Mouse (Mus musculus) brown adipose tissue, adult 24 weeks (tissue): ENCODE results near the gene Tmem265. TPM values are rescaled to one million over a fixed set of nuclear protein-coding genes. Genes with fewer than 3 reads are reported as not detected.

ENCODE experiments used
- H3K27ac ChIP-seq: fragments of 200-500 bp; replicated peaks from 2 replicates; pipeline ENCODE4 v1.5.1; 2012; ENCODE audit warnings: low read depth, mild to moderate bottlenecking, low read length
- H3K4me1 ChIP-seq: fragments of 200-500 bp; 2 replicates; pipeline ENCODE4 v1.6.1; 2012; ENCODE audit warnings: low read length, mixed read lengths; ENCODE audit not compliant: control insufficient read depth, insufficient read depth, insufficient read length
- H3K4me3 ChIP-seq: fragments of 200-500 bp; 2 replicates; pipeline ENCODE4 v1.5.1; 2012; ENCODE audit warnings: low read depth, mild to moderate bottlenecking, low read length, moderate library complexity; ENCODE audit not compliant: insufficient read depth
- polyA plus RNA-seq: library from polyadenylated mRNA; stranded (reverse); fragments of >200 nt; gene quantifications from 2 replicates; pipeline ENCODE4 v1.2.4, GENCODE M21; 2012; ENCODE audit not compliant: missing spikeins, insufficient read depth, insufficient read length

Tmem265 gene
- polyA plus RNA-seq, 1 experiment = not detected

DNA sequence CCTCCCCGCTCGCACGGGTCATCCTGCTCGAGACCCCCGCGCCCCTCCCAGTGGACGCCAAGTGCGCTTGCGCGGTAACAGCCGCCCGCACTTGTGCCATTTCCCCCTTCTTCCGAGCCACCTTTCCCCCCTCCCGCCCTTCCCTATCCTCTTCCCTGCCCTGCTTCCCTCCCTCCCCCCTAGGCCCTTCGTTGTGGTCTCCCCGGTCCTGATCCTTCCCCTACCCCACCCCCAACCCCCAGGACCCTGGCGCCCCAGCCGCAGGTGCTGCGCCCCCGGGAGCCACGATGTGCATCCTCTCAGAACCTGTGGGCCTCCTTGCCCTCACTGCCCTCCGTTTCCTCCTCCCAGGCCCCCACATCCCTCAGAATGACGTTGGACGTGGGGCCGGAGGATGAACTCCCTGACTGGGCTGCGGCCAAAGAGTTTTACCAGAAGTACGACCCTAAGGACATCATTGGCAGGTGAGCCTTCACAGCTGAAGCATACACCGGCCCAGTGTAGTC is 12.4 kb downstream of the Tmem265 start:
- Histone ChIP-seq H3K4me3 (peak overlapping the region; percentile 57), H3K27ac (no peak overlapping the region), H3K4me1 (peaks cover 2% of the 10 kb centered on the region; the same call in 1 of the 2 replicates)

DNA sequence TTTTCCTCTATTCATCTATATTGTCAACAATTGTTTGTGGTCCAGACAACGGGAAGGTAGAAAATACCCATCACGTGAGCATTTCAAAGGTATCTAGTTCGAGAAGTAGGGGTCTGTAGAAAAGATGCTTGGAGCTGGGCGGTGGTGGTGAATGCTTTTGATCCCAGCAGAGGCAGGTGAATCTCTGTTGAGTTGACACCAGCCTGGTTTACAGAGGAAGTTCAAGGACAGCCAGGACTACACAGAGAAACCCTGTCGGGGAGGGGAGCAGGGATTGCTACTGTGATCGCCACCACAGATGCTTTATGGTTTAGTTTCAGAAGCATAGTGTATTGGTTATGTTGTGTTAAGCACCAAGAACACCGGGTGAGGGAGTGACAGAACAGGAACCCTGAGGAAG is 12.9 kb downstream of the Tmem265 start:
- peak overlapping the region; percentile 57 for H3K4me3 ChIP-seq
- peaks cover 2% of the 10 kb centered on the region; the same call in 1 of the 2 replicates for H3K4me1 ChIP-seq
- H3K27ac ChIP-seq = no peak overlapping the region

DNA sequence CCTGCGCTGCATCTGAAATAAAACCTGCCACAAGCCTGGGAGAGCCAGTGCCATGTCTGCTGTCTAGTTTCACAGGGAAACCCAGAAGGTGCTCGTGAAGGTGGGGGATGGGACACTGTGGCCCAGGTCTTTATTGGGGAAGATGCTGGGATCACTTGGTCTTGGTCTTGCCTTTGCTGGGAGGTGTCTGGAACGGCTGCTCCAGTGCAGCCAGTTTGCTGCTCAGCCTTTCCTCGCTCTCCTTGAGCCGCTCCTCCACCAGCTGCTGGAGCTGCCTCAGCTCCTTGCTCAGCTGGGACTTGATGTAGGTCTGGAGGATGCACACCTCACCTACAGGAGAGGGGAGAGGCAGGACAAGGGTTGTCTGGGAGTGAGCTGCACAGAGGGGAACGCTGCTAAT is 22.1 kb downstream of the Tmem265 start:
- Histone ChIP-seq H3K4me1 (no peaks in the 10 kb centered on the region), H3K4me3 (no peak overlapping the region), H3K27ac (no peak overlapping the region)

DNA sequence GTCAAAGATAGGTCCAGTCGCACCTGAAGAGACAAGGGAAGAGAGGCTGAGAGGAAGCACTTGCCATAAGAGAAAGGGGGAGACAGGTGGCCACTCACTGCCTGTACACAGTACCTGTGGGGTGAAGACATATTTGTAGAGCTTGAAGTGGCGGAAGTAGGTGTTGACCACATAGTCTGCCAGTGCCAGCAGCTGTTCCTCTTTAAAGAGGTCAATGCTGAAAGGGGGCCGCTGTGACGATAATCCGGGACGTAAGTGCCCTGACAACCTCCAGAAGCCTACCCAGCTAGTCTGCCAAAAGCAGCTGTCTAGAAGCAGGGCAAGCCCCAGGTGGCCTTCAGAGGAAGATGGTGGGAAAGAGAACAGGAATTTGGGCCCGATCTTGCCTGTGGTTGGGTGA is 23.8 kb downstream of the Tmem265 start:
- no peak overlapping the region for H3K27ac ChIP-seq
- H3K4me1 ChIP-seq = peaks cover 7% of the 10 kb centered on the region; the same call in 1 of the 2 replicates
- H3K4me3 ChIP-seq = no peak overlapping the region

DNA sequence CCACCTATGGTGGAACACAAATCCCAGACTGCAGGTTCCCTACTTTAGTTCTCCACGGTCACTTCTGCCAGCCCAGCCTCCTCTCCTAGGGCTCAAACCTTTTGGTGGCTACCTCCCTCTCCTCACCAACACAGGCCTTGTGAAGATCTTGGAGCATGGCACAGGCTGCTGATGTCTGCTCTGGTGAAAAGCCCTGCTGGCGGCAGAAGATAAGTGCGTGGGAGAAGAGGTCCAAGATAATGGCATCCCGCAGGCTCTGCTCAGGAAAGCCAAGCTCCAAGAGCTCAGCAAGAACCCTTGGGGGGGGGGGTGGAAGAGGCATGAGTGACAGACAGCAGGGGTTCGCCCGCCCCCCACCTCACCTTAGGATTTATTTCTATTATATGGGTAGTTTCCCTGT is 25.0 kb downstream of the Tmem265 start:
- Histone ChIP-seq H3K27ac (no peak overlapping the region), H3K4me3 (no peak overlapping the region), H3K4me1 (peaks cover 7% of the 10 kb centered on the region; the same call in 1 of the 2 replicates)

DNA sequence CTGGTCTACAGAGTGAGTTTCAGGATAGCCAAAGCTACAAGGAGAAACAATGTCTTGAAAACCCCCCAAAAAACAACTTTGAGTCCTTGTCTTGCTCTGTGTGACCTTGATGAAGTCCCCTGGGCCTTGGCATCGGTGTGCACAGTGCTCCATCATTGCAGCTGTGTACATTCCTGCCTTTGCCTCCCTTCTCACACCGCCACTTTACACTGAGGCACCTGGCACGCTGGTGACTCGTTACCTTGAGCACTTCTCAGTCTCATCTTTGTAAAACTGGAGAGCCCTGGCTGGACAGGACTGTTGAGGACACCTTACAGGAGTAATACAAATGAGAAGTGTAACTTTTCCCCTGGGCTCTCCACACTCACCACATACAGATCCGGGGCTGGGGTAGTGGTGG is 26.0 kb downstream of the Tmem265 start:
- H3K27ac ChIP-seq = no peak overlapping the region
- peaks cover 7% of the 10 kb centered on the region; the same call in 1 of the 2 replicates for H3K4me1 ChIP-seq
- no peak overlapping the region for H3K4me3 ChIP-seq

DNA sequence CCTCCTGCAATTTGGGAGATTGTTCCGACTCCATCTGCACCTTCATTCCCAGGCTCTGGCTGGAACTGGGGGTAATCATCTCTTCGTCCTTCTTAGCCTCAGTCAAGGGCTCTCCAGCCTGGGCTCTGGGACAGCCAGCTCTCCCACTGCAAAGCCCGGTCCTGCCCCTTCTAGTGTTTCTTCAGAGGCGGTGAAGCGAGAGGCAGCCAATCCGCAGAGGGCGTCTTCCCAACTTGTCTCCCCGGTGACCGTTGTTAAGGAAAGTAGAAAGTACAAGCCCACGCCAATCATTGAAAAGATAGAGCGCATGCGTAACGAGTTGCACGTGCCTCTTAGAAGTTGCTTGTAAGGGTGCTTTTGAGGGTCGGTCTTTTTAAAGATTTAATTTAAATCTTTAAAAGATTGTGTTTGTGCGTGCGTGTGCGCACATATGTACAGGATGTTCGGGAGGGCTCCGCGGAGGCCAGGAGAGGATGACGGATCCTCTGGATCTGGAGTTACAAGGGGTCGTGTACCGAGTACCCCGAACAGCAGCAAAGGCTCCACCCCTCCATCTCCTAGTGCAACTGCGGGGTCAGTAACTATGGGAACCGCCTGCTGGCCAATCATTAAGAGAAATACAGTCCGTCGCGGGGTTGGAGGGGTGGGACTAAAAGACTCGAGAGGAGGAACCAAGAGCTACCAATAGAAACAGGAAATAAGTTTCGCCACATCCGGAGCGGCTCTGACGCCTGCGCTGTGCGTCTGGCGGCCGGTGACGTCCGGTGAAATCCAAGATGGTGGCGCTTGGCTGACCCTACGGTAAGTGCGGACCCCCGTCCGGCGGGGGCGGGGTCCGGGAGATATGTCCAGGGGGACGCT is 27.1 kb downstream of the Tmem265 start, which contains the start of the genes Ccdc189 and Rnf40:
Gene Ccdc189, minus strand, starts transcription at position 585 of the 861 bp plus-strand sequence.
Gene Rnf40, plus strand, starts transcription at position 757 of the 861 bp plus-strand sequence.
- H3K27ac ChIP-seq = peak within 1 kb of the TSS; percentile 65
- H3K4me1 ChIP-seq = peaks cover 7% of the 10 kb centered on the region; the same call in 1 of the 2 replicates
- H3K4me3 ChIP-seq = peak within 1 kb of the TSS; percentile 80

DNA sequence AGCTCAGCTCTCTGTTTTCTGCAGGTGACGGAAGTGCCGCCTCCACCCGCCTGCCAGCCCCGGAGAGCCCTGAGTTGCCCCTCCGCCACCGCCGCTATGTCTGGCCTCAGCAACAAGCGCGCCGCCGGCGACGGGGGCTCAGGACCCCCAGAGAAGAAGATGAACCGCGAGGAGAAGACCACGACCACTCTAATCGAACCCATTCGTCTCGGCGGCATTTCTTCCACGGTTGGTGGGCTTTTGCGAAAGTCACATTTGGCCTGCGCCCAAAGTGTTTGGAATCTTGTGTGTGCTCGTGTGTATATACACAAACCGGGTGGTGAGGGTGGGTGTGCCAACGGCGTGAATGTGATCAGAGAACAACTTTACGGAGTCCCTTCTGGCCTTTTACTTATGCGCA is 27.7 kb downstream of the Tmem265 start:
- H3K27ac ChIP-seq = peak overlapping the region; percentile 65
- H3K4me3 ChIP-seq = peak overlapping the region; percentile 80
- peaks cover 7% of the 10 kb centered on the region; the same call in 1 of the 2 replicates for H3K4me1 ChIP-seq

DNA sequence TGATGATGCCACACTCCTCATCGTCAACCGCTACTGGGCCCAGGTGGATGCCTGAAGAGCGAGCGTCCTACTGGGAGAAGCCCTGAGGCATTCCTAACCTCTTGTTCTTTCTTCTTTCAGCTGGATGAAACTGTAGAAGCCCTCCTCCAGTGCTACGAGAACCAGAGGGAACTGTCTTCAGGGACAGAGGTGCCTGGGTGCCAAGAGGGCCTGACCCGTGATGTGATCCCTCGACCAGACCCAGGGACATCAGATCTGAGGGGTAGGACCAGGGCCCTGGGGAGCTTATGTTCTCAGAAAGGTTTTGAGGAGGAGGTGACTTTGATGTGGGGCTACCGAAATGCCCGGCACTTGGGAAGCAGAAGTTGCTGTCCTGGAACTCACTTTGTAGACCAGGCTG is 28.4 kb downstream of the Tmem265 start:
- H3K4me1 ChIP-seq = peaks cover 7% of the 10 kb centered on the region; the same call in 1 of the 2 replicates
- H3K4me3 ChIP-seq = peak overlapping the region; percentile 80
- no peak overlapping the region for H3K27ac ChIP-seq

DNA sequence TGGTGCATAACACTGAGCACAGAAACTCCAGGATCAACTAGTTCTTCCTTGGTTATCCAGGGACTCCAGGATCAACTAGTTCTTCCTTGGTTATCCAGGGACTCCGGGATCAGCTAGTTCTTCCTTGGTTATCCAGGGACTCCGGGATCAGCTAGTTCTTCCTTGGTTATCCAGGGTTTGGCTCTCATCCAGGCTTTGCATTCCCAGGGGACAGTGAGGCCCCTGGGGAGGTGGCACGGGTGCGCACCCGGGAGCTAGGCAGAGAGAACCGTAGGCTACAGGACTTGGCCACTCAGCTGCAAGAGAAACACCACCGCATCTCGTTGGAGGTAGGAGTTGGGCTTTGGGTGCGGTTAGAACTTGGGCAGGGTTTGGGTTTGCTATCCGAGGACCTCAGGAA is 29.9 kb downstream of the Tmem265 start:
- peaks cover 7% of the 10 kb centered on the region; the same call in 1 of the 2 replicates for H3K4me1 ChIP-seq
- no peak overlapping the region for H3K4me3 ChIP-seq
- H3K27ac ChIP-seq = no peak overlapping the region

DNA sequence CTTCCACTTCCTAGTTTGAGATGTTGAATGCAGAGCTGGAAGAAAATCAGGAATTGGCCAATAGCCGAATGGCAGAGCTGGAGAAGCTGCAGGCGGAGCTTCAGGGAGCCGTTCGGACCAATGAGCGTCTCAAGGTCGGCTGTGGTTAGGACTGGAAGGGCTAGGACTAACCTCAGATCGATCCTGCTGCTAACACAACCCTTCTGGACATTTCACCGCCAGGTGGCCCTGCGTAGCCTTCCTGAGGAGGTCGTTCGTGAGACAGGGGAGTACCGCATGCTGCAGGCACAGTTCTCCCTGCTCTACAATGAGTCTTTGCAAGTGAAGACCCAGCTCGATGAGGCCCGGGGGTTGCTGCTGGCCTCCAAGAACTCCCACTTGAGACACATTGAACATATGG is 31.4 kb downstream of the Tmem265 start:
- Histone ChIP-seq H3K27ac (no peak overlapping the region), H3K4me3 (no peak overlapping the region), H3K4me1 (peaks cover 7% of the 10 kb centered on the region; the same call in 1 of the 2 replicates)

DNA sequence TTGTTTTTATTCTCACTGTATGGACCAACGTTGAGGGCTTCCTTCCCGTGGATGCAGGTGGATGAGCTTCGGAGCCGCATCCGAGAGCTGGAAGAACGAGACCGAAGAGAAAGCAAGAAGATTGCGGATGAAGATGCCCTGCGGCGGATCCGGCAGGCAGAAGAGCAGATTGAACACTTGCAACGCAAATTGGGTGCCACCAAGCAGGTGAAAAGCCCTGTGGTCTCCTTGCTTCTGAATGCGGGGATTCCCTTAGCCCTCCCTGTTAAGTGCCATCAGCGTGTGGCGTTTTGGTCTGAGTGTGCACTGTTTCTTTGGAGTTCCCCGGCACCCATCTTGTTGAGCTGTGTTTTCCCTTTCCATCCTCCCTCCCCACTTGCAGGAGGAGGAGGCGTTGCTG is 35.6 kb downstream of the Tmem265 start:
- H3K4me3 ChIP-seq = no peak overlapping the region
- H3K4me1 ChIP-seq = no peaks in the 10 kb centered on the region
- H3K27ac ChIP-seq = no peak overlapping the region

DNA sequence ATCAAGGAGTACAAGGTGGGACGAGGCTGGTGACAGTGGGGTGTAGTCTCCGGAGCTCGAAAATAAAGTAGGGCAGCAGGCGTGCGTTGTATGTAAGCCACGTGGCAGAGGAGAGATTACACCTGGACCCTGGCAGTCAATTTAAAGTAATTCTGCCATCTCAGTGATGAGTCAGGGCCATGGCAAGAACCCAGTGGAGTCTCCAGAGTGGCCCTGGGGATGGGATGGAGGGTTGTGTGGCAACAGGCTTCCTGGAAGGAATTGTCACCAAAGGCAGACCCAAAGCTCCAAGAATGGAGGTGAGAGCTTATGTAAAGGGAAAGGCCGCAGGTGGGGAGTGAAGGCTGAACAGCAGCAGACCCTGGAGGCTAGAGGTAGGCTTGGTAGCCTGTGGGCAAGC is 39.4 kb downstream of the Tmem265 start:
- no peak overlapping the region for H3K4me3 ChIP-seq
- H3K4me1 ChIP-seq = no peaks in the 10 kb centered on the region
- H3K27ac ChIP-seq = no peak overlapping the region

DNA sequence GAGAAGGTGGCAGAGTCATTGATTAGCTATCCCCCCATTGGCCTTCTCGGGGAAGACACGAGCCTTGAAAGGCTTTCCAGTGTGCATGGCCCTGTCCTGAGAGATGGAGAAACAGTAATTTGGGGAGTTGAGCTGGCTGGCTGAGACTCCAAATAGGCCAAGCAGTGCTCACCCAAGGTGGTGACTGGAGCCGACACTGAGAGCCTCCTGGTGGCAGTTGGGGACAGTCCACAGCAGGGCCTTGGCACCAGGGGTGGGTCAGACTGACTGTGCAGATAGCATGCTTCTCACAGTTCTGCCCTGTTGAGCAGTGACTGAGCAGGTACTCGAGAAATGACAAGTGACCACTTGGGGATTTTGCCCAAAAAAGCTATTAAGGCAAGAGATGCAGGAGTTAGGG is 40.5 kb downstream of the Tmem265 start:
- H3K4me1 ChIP-seq = no peaks in the 10 kb centered on the region
- H3K4me3 ChIP-seq = no peak overlapping the region
- H3K27ac ChIP-seq = no peak overlapping the region

DNA sequence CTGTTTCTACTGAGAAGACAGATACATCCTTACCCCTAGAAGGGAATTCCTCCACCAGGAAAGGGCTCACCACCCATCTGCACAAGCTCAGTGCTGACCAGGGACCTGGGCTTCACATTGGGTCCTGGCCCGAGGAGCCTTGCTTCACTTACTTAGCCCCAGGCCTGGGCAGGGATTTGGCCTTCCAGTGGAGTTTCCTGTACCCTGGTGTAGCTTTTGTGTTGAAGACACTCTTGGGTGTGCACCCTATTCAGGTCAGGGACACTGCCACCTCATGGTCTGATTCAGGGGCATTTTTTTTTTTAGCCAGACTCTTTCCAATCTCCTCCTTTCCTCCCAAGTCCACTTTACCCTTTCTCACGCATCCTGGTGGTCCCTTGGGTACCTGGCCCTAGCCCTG is 41.7 kb downstream of the Tmem265 start:
- Histone ChIP-seq H3K4me3 (no peak overlapping the region), H3K27ac (no peak overlapping the region), H3K4me1 (no peaks in the 10 kb centered on the region)

DNA sequence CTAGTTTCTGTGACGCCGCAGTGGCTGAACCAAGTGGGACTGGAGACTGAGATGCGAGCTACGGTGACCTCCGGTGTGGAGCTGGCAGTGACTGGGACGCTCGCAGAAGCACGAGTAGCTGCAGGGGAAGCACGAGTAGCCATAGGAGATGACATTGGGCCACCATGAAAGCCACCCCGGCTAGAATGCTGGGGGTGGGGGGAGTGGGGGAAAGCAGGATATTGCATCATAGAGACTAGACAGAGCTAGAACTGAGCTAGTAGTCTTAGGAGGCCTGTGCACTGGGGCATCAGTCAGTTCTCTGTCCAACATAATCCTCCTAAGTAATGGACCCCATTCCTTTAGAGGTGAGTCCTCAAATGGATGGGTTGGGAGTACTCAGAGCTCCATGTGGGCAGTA is 43.1 kb downstream of the Tmem265 start:
- Histone ChIP-seq H3K4me3 (no peak overlapping the region), H3K4me1 (no peaks in the 10 kb centered on the region), H3K27ac (no peak overlapping the region)
